Mouse (Mus musculus): ENCODE measurements around the gene Plscr3. TPM values are rescaled to one million over a fixed set of nuclear protein-coding genes. Genes with fewer than 3 reads are reported as not detected.

The Plscr3 gene
- total and polyA plus RNA-seq, 3 experiments: 2.5 to 15.3 (median 2.9) TPM

- Histone ChIP-seq H3K27me3 (replicated peaks) (peaks cover 41% of the 10 kb centered on the region), H3K4me3 (replicated peaks in 1 of 3; ENCODE audit: low read depth in 2 of 3, low read length in 2 of 3, poor library complexity in 1 of 3) (peak overlapping the region; percentile 41 to 64 (median 49)), H3K9ac (ENCODE audit: insufficient read depth, low read depth) (no peak overlapping the region), H3K4me2 (ENCODE audit: insufficient read depth, low read depth, poor library complexity, severe bottlenecking) (no peak overlapping the region), H3K27ac (ENCODE audit: insufficient read depth, low read depth) (peak overlapping the region; percentile 8; the same call in 1 of the 2 replicates), H3K9me3 (replicated peaks; ENCODE audit: low read length) (peaks cover 19% of the 10 kb centered on the region), H3K79me2 (replicated peaks; ENCODE audit: control insufficient read depth, extremely low read depth, insufficient read depth, poor library complexity, severe bottlenecking) (no peaks in the 10 kb centered on the region), H3K36me3 (replicated peaks in 1 of 2; ENCODE audit: control insufficient read depth in 1 of 2, insufficient read depth in 1 of 2, low read length in 1 of 2) (no peaks in the 10 kb centered on the region), H3K4me1 (ENCODE audit: control insufficient read depth in 1 of 2, insufficient read depth in 2 of 2) (peaks cover 12 to 65% of the 10 kb centered on the region in 2 experiments)
- DNase-seq (ENCODE audit: extremely low read depth): peak; percentile 78
- in situ Hi-C loops (cut with MboI; ENCODE audit: low pct_ligation_motif_present, low pct_unique_long_range_greater_than_20kb, low sequenced_read_pairs): loop anchor here (5.0 kb wide), 1 partner anchor 77 kb away; the partner anchor contains the start of gene Tmem95
- dilution Hi-C loops (cut with MboI; ENCODE audit: extremely low pct_ligation_motif_present, extremely low pct_unique_long_range_greater_than_20kb, low sequenced_read_pairs): no loop called here
- TF ChIP-seq NELFE (IDR thresholded peaks at IDR 0.05; ENCODE audit: low read depth, low read length) (no peak), JUND (conservative IDR thresholded peaks at IDR 0.05; ENCODE audit: low read depth, low read length) (no peak), RAD21 (IDR thresholded peaks at IDR 0.05; ENCODE audit: low read depth, low read length) (no peak), TCF12 (IDR thresholded peaks at IDR 0.05; ENCODE audit: low read depth, low read length) (peak; percentile 51; the same call in 1 of the 2 replicates), TBP (conservative IDR thresholded peaks at IDR 0.05; ENCODE audit: low read depth, low read length) (no peak), MAFK (IDR thresholded peaks at IDR 0.05; ENCODE audit: insufficient replicate concordance, low read length) (peak; percentile 93), MAX (IDR thresholded peaks at IDR 0.05; ENCODE audit: low read length) (peak; percentile 42; the same call in 1 of the 2 replicates), PAX5 (IDR thresholded peaks at IDR 0.05; ENCODE audit: low read length) (no peak), ZNF384 (IDR thresholded peaks at IDR 0.05; ENCODE audit: low read depth, low read length) (no peak), BHLHE40 (IDR thresholded peaks at IDR 0.05; ENCODE audit: low read depth, low read length) (peak; percentile 44; the same call in 1 of the 2 replicates), ELF1 (IDR thresholded peaks at IDR 0.05; ENCODE audit: low read depth, low read length) (no peak), MEF2A (IDR thresholded peaks at IDR 0.05; ENCODE audit: borderline replicate concordance, low read depth, low read length) (no peak), NRF1 (IDR thresholded peaks at IDR 0.05; ENCODE audit: low read depth, low read length) (no peak), E2F4 (IDR thresholded peaks at IDR 0.05; ENCODE audit: insufficient replicate concordance, low read depth, low read length) (no peak), CTCF (conservative IDR thresholded peaks at IDR 0.05 in 1 of 2, IDR thresholded peaks at IDR 0.05 in 1 of 2; ENCODE audit: low read depth in 2 of 2, low read length in 2 of 2) (no peak), EP300 (IDR thresholded peaks at IDR 0.05; ENCODE audit: low read length) (no peak), KAT2A (IDR thresholded peaks at IDR 0.05; ENCODE audit: insufficient replicate concordance, low read length) (no peak), POLR2AphosphoS2 (IDR thresholded peaks at IDR 0.05; ENCODE audit: low read depth, low read length) (no peak), CHD1 (IDR thresholded peaks at IDR 0.05; ENCODE audit: low read depth, low read length) (no peak), IRF4 (IDR thresholded peaks at IDR 0.05; ENCODE audit: low read depth, low read length) (no peak), ZKSCAN1 (IDR thresholded peaks at IDR 0.05; ENCODE audit: borderline replicate concordance, low read depth, low read length) (no peak), UBTF (IDR thresholded peaks at IDR 0.05; ENCODE audit: low read depth, low read length) (no peak), ETS1 (conservative IDR thresholded peaks at IDR 0.05; ENCODE audit: low read depth, low read length) (peak; percentile 40)
These were observed 46.1 kb upstream of the Plscr3 start for GRCm38 (mm10) chr11:69800138-69800391.
